Mouse (Mus musculus) heart, embryonic 10.5 days (tissue): ENCODE measurements around the gene Atg4d. TPM values are rescaled to one million over a fixed set of nuclear protein-coding genes. Genes with fewer than 3 reads are reported as not detected.

Experiments used
- DNase-seq: peaks from one replicate; pipeline ENCODE4 v3.0.0-alpha.2; 2017; ENCODE audit warnings: low spot score
- H3K27ac ChIP-seq: fragments of 300-500 bp; sonication (generic); 2 replicates; pipeline ENCODE4 v1.5.1; 2016; ENCODE audit warnings: mild to moderate bottlenecking
- H3K27me3 ChIP-seq: fragments of 300-500 bp; sonication (generic); 2 replicates; pipeline ENCODE4 v1.6.1; 2016; ENCODE audit warnings: mild to moderate bottlenecking; ENCODE audit not compliant: poor library complexity, insufficient read depth, severe bottlenecking
- H3K36me3 ChIP-seq: fragments of 300-500 bp; sonication (generic); 2 replicates; pipeline ENCODE4 v1.6.1; 2016; ENCODE audit warnings: mild to moderate bottlenecking, moderate library complexity
- H3K4me1 ChIP-seq: fragments of 300-500 bp; sonication (generic); 2 replicates; pipeline ENCODE4 v1.6.1; 2016; ENCODE audit warnings: mild to moderate bottlenecking
- H3K4me3 ChIP-seq: fragments of 300-500 bp; sonication (generic); 2 replicates; pipeline ENCODE4 v1.5.1; 2016; ENCODE audit warnings: mild to moderate bottlenecking, moderate library complexity
- H3K9me3 ChIP-seq: fragments of 300-500 bp; sonication (generic); 2 replicates; pipeline ENCODE4 v1.6.1; 2016; ENCODE audit warnings: mild to moderate bottlenecking, moderate library complexity
- WGBS: fragments of 180-500 bp; shearing (Covaris S2); methylation state at CpG from one replicate; pipeline ENCODE4 v1.1.7; 2016; 5-methylcytosine and 5-hydroxymethylcytosine counted together
- polyA plus RNA-seq: library from polyadenylated mRNA; unstranded; fragments of >200 nt; fragmentation: Nextera tagmentation; extraction: Ambion mirVana; gene quantifications from 2 replicates; pipeline ENCODE4 v1.2.1, GENCODE M21; 2016

The Atg4d gene
- polyA plus RNA-seq, 1 experiment from 2014 or later, result 50.6 TPM

DNA sequence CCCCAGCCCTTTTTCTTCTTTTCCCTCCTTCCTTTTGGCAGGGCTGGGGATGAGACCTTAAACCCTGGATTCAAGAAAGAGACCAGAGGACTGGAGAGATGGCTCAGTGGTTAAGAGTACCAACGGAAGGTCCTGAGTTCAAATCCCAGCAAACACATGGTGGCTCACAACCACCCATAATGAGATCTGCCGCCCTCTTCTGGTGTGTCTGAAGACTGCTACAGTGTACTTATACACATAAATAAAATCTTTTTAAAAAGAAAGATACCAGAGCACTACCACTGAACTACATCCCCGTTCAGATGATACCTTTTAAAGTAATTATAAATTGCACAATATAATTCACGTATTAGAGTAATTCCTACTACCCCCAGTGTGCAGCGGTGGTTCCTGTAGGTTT is 32.2 kb upstream of the Atg4d start:
- H3K4me1 ChIP-seq, result peaks cover 27% of the 10 kb centered on the region
- no peaks in the 10 kb centered on the region for H3K9me3 ChIP-seq
- 85% methylated on average over 5 of the region's 5 CpGs for WGBS
- no peak overlapping the region for H3K4me3 ChIP-seq
- no peak overlapping the region for H3K27ac ChIP-seq
- no peaks in the 10 kb centered on the region for H3K27me3 ChIP-seq
- DNase-seq, result no peak
- H3K36me3 ChIP-seq, result peaks cover 78% of the 10 kb centered on the region

DNA sequence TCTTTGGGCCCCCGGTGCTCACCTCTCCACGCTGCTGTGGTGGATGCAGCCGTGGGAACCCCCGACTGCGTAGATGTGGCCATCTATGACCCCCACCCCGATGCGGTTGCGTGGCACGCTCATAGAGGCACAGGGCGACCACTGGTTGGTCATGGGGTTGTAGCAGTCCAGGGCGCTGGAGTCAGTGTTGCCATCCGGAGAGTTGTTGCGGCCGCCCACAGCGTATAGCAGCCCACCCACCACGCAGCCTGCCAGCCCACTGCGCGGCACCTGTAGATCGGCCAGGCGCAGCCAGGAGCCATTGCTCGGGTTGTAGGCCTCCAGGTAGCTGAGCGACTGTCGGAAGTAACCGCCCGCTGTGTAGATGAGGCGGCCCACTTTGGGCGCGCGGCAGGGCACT is 31.7 kb upstream of the Atg4d start:
- peaks cover 78% of the 10 kb centered on the region for H3K36me3 ChIP-seq
- H3K4me3 ChIP-seq, result no peak overlapping the region
- 88% methylated on average over 29 of the region's 29 CpGs for WGBS
- DNase-seq, result no peak
- no peaks in the 10 kb centered on the region for H3K9me3 ChIP-seq
- H3K4me1 ChIP-seq, result peaks cover 25% of the 10 kb centered on the region
- no peaks in the 10 kb centered on the region for H3K27me3 ChIP-seq
- no peak overlapping the region for H3K27ac ChIP-seq

DNA sequence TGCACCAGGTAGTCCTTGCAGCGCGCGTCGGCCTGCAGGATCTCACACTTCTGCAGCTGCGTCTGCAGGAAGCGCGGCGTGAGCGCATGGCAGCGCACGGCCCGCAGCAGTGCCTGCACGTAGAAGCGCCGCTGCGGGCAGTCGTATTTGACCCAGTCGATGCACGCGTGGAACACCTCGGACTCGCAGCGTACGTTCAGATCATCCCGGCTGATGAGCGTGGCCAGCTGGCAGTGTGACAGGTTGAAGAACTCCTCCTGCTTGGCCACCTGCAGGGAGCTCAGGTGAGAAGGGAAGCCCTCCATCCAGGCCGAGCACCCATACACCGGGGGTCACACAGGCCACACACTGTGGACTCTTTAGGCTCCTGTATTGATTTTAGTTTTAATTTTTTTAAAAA is 31.3 kb upstream of the Atg4d start:
- H3K9me3 ChIP-seq, result no peaks in the 10 kb centered on the region
- H3K27ac ChIP-seq, result no peak overlapping the region
- WGBS, result 82% methylated on average over 28 of the region's 28 CpGs
- H3K4me1 ChIP-seq, result peaks cover 25% of the 10 kb centered on the region
- H3K27me3 ChIP-seq, result no peaks in the 10 kb centered on the region
- peaks cover 76% of the 10 kb centered on the region for H3K36me3 ChIP-seq
- no peak overlapping the region for H3K4me3 ChIP-seq
- DNase-seq, result no peak

DNA sequence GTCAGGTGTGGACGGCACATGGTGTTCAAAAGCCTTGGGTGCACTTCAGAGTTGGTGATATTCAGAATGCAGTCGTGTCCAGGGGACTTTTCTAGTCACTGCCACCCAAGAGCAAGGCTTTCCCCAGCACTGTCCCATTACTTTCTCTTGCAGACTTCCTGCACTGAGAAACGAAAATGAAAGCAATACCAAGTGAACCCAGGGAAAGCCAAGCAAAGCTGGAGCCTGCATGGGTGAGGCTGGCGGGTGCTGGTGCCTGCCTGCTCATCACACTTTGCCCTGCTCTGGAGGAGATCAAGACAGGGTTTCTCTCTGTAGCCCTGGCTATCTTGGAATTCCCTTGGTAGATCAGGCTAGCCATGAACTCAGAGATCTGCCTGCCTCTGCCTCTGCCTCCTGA is 29.8 kb upstream of the Atg4d start:
- WGBS, result 86% methylated on average over 4 of the region's 4 CpGs

DNA sequence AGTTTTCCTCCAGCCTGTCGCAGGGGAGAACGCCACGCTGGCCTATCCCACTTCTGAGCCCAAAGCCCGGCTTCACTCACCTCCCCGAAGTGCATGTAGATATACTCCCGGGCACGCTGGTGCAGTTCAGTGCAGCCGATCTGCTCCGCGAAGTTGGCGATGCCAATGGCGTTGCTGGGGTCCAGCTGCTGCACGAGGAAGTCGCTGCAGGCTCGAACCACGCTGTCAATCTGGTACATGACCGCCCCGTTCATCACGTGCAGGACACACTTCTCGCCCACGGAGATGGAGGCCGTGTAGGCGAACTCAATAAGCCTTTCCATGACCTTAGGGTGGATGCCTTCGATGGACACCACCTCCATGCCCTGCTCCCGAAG is 28.1 kb upstream of the Atg4d start:
- no peaks in the 10 kb centered on the region for H3K9me3 ChIP-seq
- peaks cover 7% of the 10 kb centered on the region; the same call in 1 of the 2 replicates for H3K27me3 ChIP-seq
- H3K4me3 ChIP-seq, result peak overlapping the region; percentile 98
- DNase-seq, result no peak
- H3K4me1 ChIP-seq, result peaks cover 30% of the 10 kb centered on the region
- H3K27ac ChIP-seq, result peak overlapping the region; percentile 100
- WGBS, result 81% methylated on average over 25 of the region's 25 CpGs
- peaks cover 49% of the 10 kb centered on the region for H3K36me3 ChIP-seq

More for the DNA sequence above, 29.8 kb upstream of the Atg4d start:
- peaks cover 30% of the 10 kb centered on the region for H3K4me1 ChIP-seq
- H3K36me3 ChIP-seq, result peaks cover 62% of the 10 kb centered on the region
- no peak for DNase-seq
- H3K27me3 ChIP-seq, result 0 out of 2 replicates have a peak, but pooled peaks cover 2% of the 10 kb centered on the region
- H3K4me3 ChIP-seq, result no peak overlapping the region
- no peak overlapping the region for H3K27ac ChIP-seq
- no peaks in the 10 kb centered on the region for H3K9me3 ChIP-seq

DNA sequence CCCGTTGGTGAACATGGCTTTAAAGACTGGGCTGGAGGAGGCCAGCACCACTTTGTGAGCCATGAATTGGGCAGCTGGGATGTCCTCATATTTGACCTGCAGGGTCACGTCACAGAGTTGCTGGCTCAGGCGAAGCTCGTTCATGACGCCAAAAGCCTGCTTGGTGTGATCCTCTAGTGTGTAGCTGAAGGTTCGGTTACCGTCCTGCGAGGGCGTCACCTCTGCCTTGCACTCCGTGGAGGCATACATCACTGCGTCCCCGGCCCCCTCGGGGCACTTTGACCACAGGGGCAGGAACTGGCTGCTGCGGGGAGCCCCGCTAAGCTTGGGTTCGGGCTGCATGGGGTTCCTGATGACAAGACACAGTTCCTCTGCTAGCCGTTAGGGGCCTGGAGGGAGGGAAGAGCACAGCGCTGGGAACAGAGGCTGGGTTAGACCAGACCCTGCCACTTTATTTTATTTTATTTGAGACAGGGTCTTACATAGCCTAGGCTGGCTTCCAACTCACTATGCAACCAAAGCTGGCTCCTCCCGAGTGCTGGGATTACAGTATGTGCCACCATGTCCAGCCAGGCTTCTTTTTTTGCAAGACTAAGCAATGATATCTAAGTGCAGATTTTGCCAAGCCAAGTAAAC is 27.6 kb upstream of the Atg4d start:
- WGBS, result 18% methylated on average over 19 of the region's 19 CpGs
- Histone ChIP-seq H3K9me3 (no peaks in the 10 kb centered on the region), H3K36me3 (peaks cover 44% of the 10 kb centered on the region), H3K4me1 (peaks cover 27% of the 10 kb centered on the region), H3K27me3 (peaks cover 12% of the 10 kb centered on the region; the same call in 1 of the 2 replicates), H3K4me3 (peak overlapping the region; percentile 98), H3K27ac (peak overlapping the region; percentile 100)
- DNase-seq, result no peak

DNA sequence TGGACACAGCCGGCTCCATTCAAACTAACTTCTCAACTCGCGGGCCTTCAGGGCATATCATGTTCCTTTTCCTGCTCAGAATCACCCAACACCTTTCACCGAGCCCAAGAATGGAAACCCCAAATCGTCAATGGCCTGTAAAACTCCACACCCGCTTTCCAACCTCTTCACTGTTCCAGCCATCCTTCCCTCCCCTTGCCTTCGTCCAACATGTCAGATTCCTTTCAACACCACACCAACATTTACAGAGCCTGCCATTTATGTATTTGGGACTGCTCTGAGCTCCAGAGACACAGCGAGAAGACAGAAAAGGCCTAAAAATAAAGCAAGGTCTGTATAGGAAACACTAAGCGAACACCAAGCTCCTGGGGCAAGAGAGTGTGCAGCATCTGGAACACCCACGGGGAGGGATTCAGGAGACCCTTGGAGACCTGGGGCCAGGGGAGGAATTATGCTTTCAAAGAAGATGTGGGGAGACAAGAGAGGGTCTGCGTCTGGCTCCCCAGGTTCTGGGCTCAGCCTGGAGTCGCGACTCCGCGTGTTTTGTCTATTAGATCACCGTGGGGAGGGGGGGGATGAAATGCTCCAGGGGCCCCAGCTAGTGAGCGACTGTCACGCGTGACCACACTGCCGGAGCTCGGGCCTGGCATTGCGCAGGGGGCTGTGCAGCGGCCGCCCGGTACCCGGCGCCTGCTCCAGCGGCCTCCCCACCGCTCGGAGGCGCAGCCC is 26.9 kb upstream of the Atg4d start:
- no peak for DNase-seq

DNA sequence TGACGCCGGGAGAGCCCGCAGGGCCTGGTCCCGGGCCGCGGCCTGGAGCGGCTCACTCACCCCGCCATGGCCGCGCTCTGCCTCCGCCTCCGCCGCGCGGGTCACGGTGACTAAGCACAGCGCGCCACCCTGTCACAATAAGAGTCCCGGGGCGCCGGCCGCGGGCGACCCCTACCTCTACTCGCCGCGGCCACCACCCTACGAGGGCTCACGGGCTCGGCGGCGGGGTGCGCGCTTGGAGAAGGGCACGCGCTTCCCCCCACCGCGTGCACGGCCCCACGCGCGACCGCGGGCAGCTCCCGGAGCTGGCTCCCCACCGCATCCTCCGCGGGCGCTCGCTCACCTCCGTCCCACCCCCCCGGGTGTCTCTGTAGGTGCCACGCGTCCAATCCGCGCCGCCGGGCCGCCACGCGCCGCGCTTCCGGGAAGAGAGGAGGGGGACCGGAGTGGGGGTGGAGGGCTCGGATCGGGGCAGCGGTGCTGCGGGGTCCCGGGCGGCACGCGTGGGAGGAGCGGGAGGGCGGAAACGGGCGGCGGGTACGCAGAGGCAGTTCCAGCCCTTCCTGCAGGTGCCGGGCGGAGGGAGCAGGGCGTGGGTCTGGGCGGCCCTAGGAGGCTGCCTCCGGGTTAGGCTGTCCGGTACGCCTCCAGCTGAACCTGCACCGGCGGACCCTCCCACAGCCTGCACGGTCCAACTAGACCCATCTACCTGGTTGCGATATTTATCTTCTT is 26.2 kb upstream of the Atg4d start, which contains the start of gene Keap1:
TSS of gene Keap1 (minus strand) at position 629 of the 732 bp plus-strand sequence.
- DNase-seq, result peak; percentile 93
- Histone ChIP-seq H3K4me1 (peaks cover 30% of the 10 kb centered on the region), H3K36me3 (peaks cover 31% of the 10 kb centered on the region), H3K27ac (peak within 1 kb of the TSS; percentile 100), H3K27me3 (peaks cover 26% of the 10 kb centered on the region), H3K4me3 (peak within 1 kb of the TSS; percentile 98), H3K9me3 (no peaks in the 10 kb centered on the region; the same call in 1 of the 2 replicates)
- under 1% methylated on average over 89 of the region's 90 CpGs for WGBS

More for the DNA sequence above, 26.9 kb upstream of the Atg4d start:
- 1% methylated on average over 31 of the region's 31 CpGs for WGBS
- Histone ChIP-seq H3K4me1 (peaks cover 27% of the 10 kb centered on the region), H3K27me3 (peaks cover 19% of the 10 kb centered on the region), H3K4me3 (peak overlapping the region; percentile 98), H3K9me3 (no peaks in the 10 kb centered on the region; the same call in 1 of the 2 replicates), H3K36me3 (peaks cover 39% of the 10 kb centered on the region), H3K27ac (peak overlapping the region; percentile 100)

DNA sequence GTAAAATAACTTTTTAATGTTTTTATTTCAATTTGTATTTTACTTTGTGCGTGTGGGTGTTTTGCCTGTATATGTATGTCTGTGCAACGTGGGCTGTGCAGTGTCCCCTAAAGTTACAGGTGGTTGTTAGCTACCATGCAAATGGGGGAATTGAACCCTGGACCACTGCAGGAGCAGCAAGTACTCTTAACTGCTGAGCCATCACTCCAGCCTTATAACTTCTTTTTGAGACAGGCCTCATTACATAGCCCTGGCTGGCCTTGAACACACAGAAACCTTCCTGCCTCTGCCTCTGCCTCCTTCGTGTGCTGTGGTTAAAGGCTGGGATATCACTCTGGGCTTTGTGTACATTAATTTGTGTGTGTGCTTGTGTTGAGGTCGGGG is 25.6 kb upstream of the Atg4d start:
- Histone ChIP-seq H3K9me3 (no peaks in the 10 kb centered on the region; the same call in 1 of the 2 replicates), H3K27me3 (peaks cover 32% of the 10 kb centered on the region), H3K4me1 (peaks cover 36% of the 10 kb centered on the region), H3K36me3 (peaks cover 26% of the 10 kb centered on the region), H3K4me3 (peak overlapping the region; percentile 98), H3K27ac (peak overlapping the region; percentile 100)
- WGBS, result 36% methylated on average over 4 of the region's 4 CpGs
- no peak for DNase-seq

DNA sequence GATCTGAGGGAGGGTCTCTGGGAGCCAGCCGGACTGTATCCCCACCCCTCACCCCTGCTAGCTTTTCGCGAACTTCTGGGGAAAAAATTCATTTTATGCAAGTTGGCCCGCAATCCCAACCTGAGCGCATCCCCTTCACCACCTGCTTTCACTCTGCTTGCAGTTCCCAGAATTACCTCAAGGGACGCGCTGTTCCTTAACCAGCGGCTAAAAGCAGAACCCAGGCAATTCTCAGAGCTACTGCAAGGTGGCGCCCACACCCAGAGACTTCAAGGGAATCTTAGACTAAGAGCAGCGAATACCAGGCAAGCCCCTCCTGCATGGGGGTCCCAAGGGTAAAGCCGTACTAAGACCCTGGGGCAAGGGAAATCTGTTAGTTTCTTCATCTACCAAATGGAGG is 23.8 kb upstream of the Atg4d start:
- Histone ChIP-seq H3K9me3 (no peaks in the 10 kb centered on the region; the same call in 1 of the 2 replicates), H3K36me3 (peaks cover 7% of the 10 kb centered on the region; the same call in 1 of the 2 replicates), H3K27ac (no peak overlapping the region), H3K4me3 (no peak overlapping the region), H3K27me3 (peaks cover 51% of the 10 kb centered on the region), H3K4me1 (peaks cover 39% of the 10 kb centered on the region)
- 5% methylated on average over 11 of the region's 11 CpGs for WGBS
- peak; percentile 92 for DNase-seq

DNA sequence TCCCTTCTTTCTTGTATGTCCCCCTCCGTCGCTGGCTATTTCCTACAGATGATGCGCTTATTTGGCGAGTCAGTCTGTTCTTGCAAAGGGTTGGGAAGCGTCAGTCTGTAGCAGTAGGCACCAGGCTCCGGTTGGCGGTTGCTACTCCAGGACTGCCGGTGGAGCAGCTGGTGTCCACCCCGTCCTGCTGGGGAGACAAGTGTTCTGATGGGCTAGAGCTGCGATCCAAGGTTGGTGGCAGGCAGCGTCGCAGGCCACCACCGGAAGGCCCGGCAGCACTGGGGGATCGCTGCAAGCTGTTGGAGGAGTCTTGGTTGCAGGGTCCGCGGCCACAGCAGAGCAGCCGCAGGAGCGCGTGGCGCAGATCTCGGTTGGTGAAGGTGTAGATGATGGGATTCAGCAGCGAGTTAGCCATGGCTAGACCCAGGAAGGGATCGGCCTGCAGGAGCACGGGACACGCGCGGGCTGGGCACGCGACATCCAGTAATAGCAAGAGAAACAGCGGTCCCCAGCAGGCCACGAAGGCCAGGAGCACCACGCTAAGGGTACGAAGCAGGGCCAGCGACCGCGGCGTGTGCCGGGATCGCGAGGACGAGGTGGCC is 21.2 kb upstream of the Atg4d start:
- H3K27me3 ChIP-seq, result peaks cover 76% of the 10 kb centered on the region
- peaks cover 2% of the 10 kb centered on the region; the same call in 1 of the 2 replicates for H3K36me3 ChIP-seq
- 4% methylated on average over 42 of the region's 42 CpGs for WGBS
- peaks cover 30% of the 10 kb centered on the region for H3K4me1 ChIP-seq
- H3K9me3 ChIP-seq, result no peaks in the 10 kb centered on the region; the same call in 1 of the 2 replicates
- 0 out of 2 replicates have a peak overlapping the region, but pooled peaks have one; percentile 63 for H3K27ac ChIP-seq
- H3K4me3 ChIP-seq, result peak overlapping the region; percentile 64
- DNase-seq, result no peak

DNA sequence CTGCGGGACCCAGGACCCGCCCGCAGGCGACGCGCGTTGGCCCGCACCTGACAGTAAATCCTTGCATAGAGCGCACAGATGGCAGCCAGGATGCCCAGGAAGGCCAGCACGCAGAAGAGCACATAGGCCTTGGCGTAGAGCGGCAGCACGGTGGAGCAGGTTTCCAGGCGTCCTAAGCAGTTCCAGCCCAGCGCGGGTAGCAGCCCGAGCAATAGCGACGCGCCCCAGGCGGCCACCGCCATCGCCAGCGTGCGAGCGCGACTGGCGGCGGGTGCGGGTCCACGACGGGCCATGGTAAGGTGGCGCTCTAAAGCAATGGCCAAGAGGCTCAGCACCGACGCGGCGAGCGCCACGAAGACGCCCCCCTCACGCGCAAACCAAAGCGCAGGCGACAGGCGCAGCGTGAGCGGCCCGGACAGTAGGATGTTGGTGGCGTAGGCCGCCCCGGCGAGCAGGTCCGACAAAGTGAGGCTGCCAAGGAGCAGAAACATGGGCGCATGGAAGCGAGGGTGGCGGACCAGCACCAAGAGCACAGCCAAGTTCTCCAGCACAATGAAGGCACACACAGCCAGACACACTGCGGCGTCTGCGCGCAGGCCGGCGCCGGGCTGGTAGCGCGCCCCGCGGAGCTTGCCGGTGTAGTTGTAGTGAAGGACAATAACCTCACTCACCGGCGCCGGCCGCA is 20.5 kb upstream of the Atg4d start:
- DNase-seq, result no peak
- peak overlapping the region; percentile 64 for H3K4me3 ChIP-seq
- under 1% methylated on average over 72 of the region's 72 CpGs for WGBS
- H3K9me3 ChIP-seq, result no peaks in the 10 kb centered on the region; the same call in 1 of the 2 replicates
- peaks cover 82% of the 10 kb centered on the region for H3K27me3 ChIP-seq
- H3K36me3 ChIP-seq, result peaks cover 2% of the 10 kb centered on the region; the same call in 1 of the 2 replicates
- peak overlapping the region; percentile 63 for H3K27ac ChIP-seq
- H3K4me1 ChIP-seq, result peaks cover 30% of the 10 kb centered on the region
